Mouse (Mus musculus): Measurements from ENCODE around the gene Pth1r.

Gene Pth1r

DNA sequence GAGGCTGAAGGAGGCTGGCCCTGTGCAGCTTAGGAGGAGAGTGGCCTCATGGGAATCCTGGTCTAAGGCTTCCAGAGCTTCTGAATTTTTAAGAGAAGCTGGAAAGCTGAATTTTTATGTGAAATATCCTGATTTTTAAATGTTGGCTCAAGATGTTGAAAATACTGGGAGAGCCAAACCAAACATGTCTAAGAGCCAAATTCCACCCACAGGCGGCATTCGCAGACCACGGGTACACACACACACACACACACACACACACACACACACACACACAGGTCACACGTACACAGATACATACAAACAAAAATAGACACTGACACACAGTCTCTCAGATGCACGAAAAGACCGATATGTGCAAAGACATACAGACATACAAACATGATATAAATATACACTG is 28.9 kb downstream of the Pth1r start:
- no peak for DNase-seq (ENCODE audit: extremely low read depth, low read depth, low spot score)

- DNase-seq (ENCODE audit: extremely low read depth, low read depth, low spot score), result no peak
Observed at GRCm38 (mm10) chr9:110716775-110717174, 30.2 kb downstream of the Pth1r start.

DNA sequence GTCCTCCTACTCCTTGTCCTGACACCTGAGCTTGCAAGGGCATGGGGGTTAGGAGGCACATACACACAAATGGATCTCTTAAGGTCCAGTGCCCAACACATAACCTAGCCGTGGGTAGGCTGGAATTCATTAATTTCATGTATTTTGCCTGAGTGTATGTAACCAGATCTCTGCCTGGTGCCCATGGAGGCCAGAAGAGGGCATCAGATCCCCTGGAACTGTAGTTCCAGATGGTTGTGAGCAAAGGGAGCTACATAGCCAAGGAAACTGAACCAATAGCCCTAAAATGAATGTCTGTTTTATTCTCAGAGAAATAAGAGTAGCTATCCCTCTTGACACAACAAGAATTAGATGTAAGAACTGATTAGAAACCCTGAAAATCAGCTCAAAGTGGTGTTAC is 31.5 kb downstream of the Pth1r start:
- DNase-seq (ENCODE audit: extremely low read depth, low read depth, low spot score), result no peak

DNA sequence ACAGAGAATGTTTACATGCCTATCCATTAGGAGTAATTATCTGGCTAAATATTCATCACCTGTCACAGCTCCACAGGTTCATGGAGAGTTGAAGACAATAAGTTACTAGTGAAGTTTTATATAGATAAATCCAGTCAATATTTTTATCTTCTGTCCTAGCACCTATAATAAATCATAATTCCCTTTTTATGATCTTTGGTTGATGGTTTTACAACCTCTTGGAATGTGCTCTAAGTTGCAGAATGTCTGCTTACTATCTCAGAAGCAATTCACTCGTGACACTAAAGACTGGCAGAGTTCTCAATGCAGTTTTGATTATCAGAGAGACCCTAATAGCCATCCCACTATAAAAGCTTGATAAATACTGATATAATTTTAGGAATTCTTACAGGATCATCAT is 33.6 kb downstream of the Pth1r start:
- no peak for DNase-seq (ENCODE audit: extremely low read depth, low read depth, low spot score)

DNA sequence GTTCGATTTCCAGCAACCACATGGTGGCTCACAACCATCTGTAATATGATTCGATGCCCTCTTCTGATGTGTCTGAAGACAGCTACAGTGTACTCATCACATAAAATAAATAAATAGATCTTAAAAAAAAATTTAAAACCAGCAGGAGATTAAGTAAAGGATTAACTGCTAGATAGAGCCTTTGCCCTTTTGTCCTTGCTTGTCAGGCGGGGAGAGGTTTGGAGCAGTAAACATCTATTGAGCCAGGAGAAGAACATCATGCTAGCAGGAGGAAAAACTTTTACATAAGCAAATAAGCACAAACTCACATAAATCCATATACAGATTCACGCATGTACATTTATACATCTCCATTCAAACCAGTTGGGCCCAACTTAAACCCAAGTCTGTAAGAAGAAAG is 34.4 kb downstream of the Pth1r start:
- DNase-seq (ENCODE audit: extremely low read depth, low read depth, low spot score), result no peak

DNA sequence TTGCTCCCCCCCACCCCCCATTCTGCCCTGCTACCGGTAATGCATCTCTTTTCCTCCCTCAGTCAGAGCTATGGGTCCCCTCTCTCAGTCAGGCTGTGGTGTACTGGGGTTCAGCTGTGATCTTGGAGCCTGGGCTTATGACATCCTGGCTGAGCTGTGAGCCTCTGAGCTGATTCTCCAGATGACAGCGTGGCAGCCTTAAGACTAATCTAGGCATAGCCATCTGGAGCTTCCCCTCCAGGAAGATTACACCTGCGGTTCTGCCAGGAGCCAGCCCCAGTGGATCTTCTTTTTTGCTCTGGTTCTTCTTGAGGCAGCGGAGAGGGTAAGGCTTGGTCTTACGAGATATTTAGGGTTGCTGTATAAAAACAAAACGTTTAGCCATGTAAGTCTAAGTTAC is 34.9 kb downstream of the Pth1r start:
- no peak for DNase-seq (ENCODE audit: extremely low read depth, low read depth, low spot score)

- no peak for DNase-seq (ENCODE audit: extremely low read depth, low read depth, low spot score)
Observed at GRCm38 (mm10) chr9:110711532-110711931, 35.4 kb downstream of the Pth1r start.

DNA sequence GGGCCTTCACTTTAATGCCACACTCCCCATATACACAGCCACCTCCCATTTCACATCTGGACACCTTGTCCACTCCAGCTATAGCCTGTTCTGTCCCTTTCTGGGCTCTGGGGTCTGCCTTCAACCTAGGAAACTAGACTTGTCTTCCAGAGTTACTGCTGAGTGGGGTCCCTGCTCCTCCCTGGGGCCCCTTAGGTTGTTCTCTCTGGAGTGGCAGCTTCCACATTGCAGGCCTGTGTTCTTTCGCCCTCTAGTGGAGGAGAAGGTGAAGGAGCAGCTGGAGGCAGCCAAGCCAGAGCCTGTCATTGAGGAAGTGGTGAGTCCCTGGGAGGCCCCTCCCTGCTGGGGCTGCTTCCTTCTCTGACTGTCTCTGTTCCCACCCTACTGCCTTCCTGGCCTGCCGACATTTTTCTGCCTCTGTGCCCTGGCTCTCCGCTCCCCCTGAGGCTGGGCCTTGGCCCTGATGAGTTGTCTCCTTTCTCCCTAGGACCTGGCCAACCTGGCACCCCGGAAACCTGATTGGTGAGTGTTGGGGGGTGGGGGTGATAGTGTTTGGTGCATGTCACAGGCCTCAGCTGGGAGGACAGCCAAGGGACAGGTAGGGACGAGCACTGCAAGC is 37.2 kb downstream of the Pth1r start:
- peak; percentile 65 for DNase-seq (ENCODE audit: extremely low read depth, low read depth, low spot score)

- no peak for DNase-seq (ENCODE audit: extremely low read depth, low read depth, low spot score)
Observed at GRCm38 (mm10) chr9:110706784-110707183, 40.2 kb downstream of the Pth1r start.

GRCm38 (mm10) chr9:110703951-110704350 is 43.0 kb downstream of the Pth1r start:
- DNase-seq (ENCODE audit: extremely low read depth, low read depth, low spot score), result no peak

DNA sequence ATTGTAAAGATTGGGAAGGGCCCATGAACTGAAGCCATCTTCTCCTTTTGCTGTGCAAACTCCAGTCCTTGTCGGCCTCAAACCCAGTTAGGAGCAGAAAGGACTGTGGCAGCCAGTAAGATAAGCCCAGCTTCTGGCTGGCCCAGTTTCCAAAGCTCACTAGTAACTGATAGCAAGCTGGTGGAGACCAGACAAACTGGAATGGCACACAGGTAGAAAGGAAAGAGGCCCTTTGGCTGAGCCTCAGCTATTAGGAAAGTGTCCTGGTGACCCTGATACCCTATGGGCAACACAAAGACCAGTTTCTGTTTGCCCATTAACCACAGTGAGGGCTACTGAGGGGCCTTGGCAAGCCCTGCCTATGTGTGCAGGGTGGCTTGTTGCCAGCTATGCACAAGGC is 44.1 kb downstream of the Pth1r start:
- no peak for DNase-seq (ENCODE audit: extremely low read depth, low read depth, low spot score)

GRCm38 (mm10) chr9:110701114-110702032 is 45.6 kb downstream of the Pth1r start:
- no peak for DNase-seq (ENCODE audit: extremely low read depth, low read depth, low spot score)

- no peak for DNase-seq (ENCODE audit: extremely low read depth, low read depth, low spot score)
Observed at GRCm38 (mm10) chr9:110699574-110699973, 47.4 kb downstream of the Pth1r start.

GRCm38 (mm10) chr9:110697465-110697864 is 49.5 kb downstream of the Pth1r start:
- no peak for DNase-seq (ENCODE audit: extremely low read depth, low read depth, low spot score)

DNA sequence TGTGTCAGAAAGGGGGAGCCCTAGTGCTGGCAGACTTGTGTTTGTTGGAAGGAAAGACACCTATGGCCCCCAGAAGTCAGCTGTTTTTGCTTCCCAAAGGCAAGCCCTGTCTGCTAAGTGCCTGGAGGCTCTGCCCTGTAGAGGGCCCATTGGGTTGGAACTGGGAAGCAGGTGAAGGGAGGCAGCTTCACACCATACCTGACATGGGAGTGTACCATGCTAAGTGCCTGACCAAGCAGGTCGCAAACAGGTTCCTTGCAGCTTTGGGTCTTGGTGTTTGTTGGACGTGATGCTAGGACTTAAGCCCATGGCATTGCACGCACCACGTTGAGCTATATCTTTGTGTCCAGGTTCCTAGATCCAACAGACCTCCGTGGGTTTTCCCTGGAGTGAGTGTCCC is 50.5 kb downstream of the Pth1r start:
- DNase-seq (ENCODE audit: extremely low read depth, low read depth, low spot score), result no peak

- DNase-seq (ENCODE audit: extremely low read depth, low read depth, low spot score), result no peak
Observed at GRCm38 (mm10) chr9:110695165-110695755, 51.7 kb downstream of the Pth1r start.

GRCm38 (mm10) chr9:110689261-110689779 is 57.6 kb downstream of the Pth1r start:
- DNase-seq (ENCODE audit: extremely low read depth, low read depth, low spot score), result no peak

DNA sequence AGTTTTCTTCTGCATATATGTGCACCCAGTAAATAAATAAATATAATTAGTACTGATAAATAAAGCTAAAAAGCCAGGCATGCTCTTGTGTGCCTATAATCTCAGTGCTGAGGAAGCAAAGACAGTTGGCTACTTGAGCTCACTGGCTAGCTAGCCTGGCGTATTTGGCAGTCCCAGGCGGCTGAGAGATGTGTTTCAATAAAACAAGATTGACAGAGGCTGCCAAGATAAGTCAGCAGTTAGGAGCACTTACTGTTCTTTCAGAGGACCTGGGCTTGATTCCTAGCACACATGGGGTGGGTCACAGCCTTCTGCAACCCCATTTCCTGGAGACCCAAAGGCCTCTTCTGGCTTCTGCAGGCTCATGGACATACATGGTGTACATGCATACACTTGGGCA is 59.1 kb downstream of the Pth1r start:
- DNase-seq (ENCODE audit: extremely low read depth, low read depth, low spot score), result no peak

DNA sequence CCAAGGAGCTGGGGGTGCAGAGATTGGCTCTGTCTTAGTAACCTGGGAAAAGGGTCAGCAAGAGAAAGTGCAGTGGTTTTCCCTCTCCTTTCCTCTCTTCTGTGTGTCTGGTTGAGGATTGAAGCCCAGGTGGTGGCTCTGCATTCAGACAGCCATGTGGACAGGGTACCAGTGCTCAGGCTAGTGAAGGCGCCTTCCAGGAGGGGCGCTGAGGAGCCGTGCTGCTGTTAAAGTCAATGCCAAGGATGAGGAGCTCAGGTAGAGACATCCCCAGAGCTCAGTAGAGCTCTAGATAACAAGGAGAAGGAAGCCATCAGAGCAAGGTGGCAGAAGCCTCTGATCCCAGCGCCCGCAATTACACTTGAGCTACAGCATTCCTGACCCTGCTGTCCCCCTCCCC is 59.9 kb downstream of the Pth1r start:
- DNase-seq (ENCODE audit: extremely low read depth, low read depth, low spot score), result no peak

DNA sequence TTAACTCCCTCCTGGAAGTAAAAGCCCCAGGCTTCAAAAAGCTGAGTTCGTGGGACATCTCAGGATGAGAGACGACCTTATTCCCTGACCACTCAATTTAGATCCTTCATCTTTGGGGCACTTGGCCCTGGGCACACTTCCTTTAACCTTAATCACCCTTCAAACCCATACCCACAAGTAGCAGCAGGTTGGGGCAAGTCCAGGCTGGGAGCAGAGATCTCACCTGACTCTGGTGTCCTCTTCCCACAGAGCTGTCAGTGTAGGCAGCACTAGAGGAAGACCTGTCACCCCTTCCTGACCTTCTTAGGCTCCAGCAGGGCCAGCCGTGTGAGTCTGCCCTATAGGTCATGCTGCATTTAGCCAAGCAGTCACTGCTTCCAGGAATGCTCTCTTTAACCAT is 60.5 kb downstream of the Pth1r start:
- DNase-seq (ENCODE audit: extremely low read depth, low read depth, low spot score), result no peak

DNA sequence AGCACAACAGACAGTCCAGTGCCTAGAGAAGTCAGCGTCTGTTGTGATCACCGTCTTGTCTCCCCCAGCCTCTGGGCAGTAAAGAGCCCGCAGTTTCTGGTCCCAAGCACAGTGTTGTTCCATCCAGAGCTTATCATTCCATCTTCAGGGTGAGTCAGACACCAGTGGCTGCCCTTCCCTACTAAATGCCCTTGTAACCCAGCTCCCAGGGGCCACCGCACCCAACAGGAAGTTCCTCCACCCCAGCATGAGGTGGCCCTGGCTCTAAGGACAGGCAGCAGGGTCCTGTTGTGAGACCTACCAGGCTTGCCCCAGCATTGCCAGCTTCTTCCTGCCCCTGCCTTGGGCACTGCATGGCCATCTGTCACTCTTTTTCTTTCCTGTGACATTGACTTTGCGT is 61.4 kb downstream of the Pth1r start:
- no peak for DNase-seq (ENCODE audit: extremely low read depth, low read depth, low spot score)

DNA sequence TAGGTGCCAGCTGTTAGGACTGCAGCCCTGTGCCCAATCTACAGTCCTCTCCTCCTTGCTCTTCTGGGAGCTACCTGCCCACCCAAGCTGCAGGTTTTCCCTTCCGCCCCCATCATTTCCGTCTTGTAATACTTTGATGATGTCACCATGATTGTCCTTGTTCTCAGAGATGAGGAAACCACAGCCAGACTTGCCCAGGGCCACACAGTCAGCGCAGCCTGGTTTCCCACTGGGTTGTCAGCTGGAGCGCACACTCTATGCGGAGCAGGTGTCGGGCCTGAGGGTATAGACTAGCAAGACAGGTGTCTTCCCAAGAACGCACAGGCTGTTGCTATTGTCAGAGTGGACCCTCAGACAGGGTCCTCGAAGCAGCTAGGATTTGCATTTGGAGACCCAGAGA is 61.8 kb downstream of the Pth1r start:
- DNase-seq (ENCODE audit: extremely low read depth, low read depth, low spot score), result peak; percentile 55

Data from fat pad, adult 2 months (tissue).